Mouse (Mus musculus): ENCODE data around the gene Ripply3. TPM values are rescaled to one million over a fixed set of nuclear protein-coding genes. Genes with fewer than 3 reads are reported as not detected.
"Not testable (repeated sequence)": the region's sequence is repeated elsewhere in the genome, so short reads cannot be mapped to it uniquely, and the experiment has no call there.

Ripply3 gene
- polyA plus RNA-seq, 1 experiment from 2014 or later = 2.8 TPM

- WGBS = 82% methylated on average over 5 of the region's 5 CpGs
- H3K4me1 ChIP-seq = peaks cover 12% of the 10 kb centered on the region
- H3K4me3 ChIP-seq = no peak overlapping the region
- H3K9me3 ChIP-seq (replicated peaks) = no peaks in the 10 kb centered on the region
- no peak overlapping the region for H3K4me2 ChIP-seq
- no peaks in the 10 kb centered on the region for H3K27me3 ChIP-seq
- no peak overlapping the region for H3K9ac ChIP-seq
- H3K27ac ChIP-seq = no peak overlapping the region
- ATAC-seq = no peak
- H3K36me3 ChIP-seq (ENCODE audit: poor library complexity, severe bottlenecking) = no peaks in the 10 kb centered on the region
Measured at GRCm38 (mm10) chr16:94317752-94318151, 10.5 kb upstream of the Ripply3 start.

GRCm38 (mm10) chr16:94320223-94320622, 8.0 kb upstream of the Ripply3 start:
- Histone ChIP-seq H3K9me3 (replicated peaks) (no peaks in the 10 kb centered on the region), H3K9ac (no peak overlapping the region), H3K4me3 (no peak overlapping the region), H3K27ac (no peak overlapping the region), H3K36me3 (ENCODE audit: poor library complexity, severe bottlenecking) (no peaks in the 10 kb centered on the region), H3K27me3 (no peaks in the 10 kb centered on the region; the same call in 1 of the 2 replicates), H3K4me2 (no peak overlapping the region), H3K4me1 (no peaks in the 10 kb centered on the region)
- no peak for ATAC-seq
- 85% methylated on average over 5 of the region's 5 CpGs for WGBS

- H3K9me3 ChIP-seq (replicated peaks) = no peaks in the 10 kb centered on the region
Measured at GRCm38 (mm10) chr16:94323681-94324080, 4.5 kb upstream of the Ripply3 start.

GRCm38 (mm10) chr16:94326008-94326407, 2.2 kb upstream of the Ripply3 start:
- Histone ChIP-seq H3K4me2 (no peak overlapping the region), H3K9ac (no peak overlapping the region), H3K27me3 (peaks cover 42% of the 10 kb centered on the region), H3K27ac (no peak overlapping the region), H3K4me3 (no peak overlapping the region), H3K9me3 (replicated peaks) (no peaks in the 10 kb centered on the region), H3K36me3 (ENCODE audit: poor library complexity, severe bottlenecking) (no peaks in the 10 kb centered on the region), H3K4me1 (peaks cover 33% of the 10 kb centered on the region)
- ATAC-seq = no peak
- WGBS = 95% methylated on average over 3 of the region's 3 CpGs

More at GRCm38 (mm10) chr16:94323681-94324080, 4.5 kb upstream of the Ripply3 start:
- Histone ChIP-seq H3K4me1 (peaks cover 11% of the 10 kb centered on the region), H3K4me3 (no peak overlapping the region), H3K27me3 (peaks cover 32% of the 10 kb centered on the region), H3K4me2 (no peak overlapping the region), H3K9ac (no peak overlapping the region), H3K27ac (no peak overlapping the region), H3K36me3 (ENCODE audit: poor library complexity, severe bottlenecking) (no peaks in the 10 kb centered on the region)
- WGBS = 78% methylated on average over 5 of the region's 5 CpGs
- no peak for ATAC-seq

GRCm38 (mm10) chr16:94328881-94329867, 954 bp downstream of the Ripply3 start:
- Histone ChIP-seq H3K27ac (no peak overlapping the region), H3K4me1 (peaks cover 33% of the 10 kb centered on the region), H3K27me3 (peaks cover 42% of the 10 kb centered on the region), H3K9ac (0 out of 2 replicates have a peak overlapping the region, but pooled peaks have one; percentile 51), H3K4me2 (peak overlapping the region; percentile 62), H3K4me3 (peak overlapping the region; percentile 42), H3K9me3 (replicated peaks) (no peaks in the 10 kb centered on the region), H3K36me3 (ENCODE audit: poor library complexity, severe bottlenecking) (no peaks in the 10 kb centered on the region)
- peak; percentile 41; the same call in 1 of the 2 replicates for ATAC-seq
- WGBS = 8% methylated on average over 25 of the region's 25 CpGs

GRCm38 (mm10) chr16:94330429-94330828, 2.2 kb downstream of the Ripply3 start:
- no peak overlapping the region for H3K9ac ChIP-seq
- H3K36me3 ChIP-seq (ENCODE audit: poor library complexity, severe bottlenecking) = no peaks in the 10 kb centered on the region
- WGBS = 33% methylated on average over 5 of the region's 5 CpGs
- H3K9me3 ChIP-seq (replicated peaks) = no peaks in the 10 kb centered on the region
- ATAC-seq = peak; percentile 70
- H3K27me3 ChIP-seq = peaks cover 41% of the 10 kb centered on the region
- no peak overlapping the region for H3K4me2 ChIP-seq
- H3K27ac ChIP-seq = 0 out of 2 replicates have a peak overlapping the region, but pooled peaks have one; percentile 42
- no peak overlapping the region for H3K4me3 ChIP-seq
- peaks cover 33% of the 10 kb centered on the region for H3K4me1 ChIP-seq

GRCm38 (mm10) chr16:94331233-94331885, 3.1 kb downstream of the Ripply3 start:
- Histone ChIP-seq H3K9ac (no peak overlapping the region), H3K4me2 (no peak overlapping the region), H3K4me3 (no peak overlapping the region), H3K9me3 (replicated peaks) (no peaks in the 10 kb centered on the region), H3K27me3 (peaks cover 33% of the 10 kb centered on the region), H3K36me3 (ENCODE audit: poor library complexity, severe bottlenecking) (no peaks in the 10 kb centered on the region), H3K4me1 (peaks cover 33% of the 10 kb centered on the region), H3K27ac (no peak overlapping the region)
- ATAC-seq = no peak
- 82% methylated on average over 9 of the region's 9 CpGs for WGBS

GRCm38 (mm10) chr16:94331886-94332252, 3.6 kb downstream of the Ripply3 start:
- Histone ChIP-seq H3K9me3 (replicated peaks) (no peaks in the 10 kb centered on the region), H3K4me3 (no peak overlapping the region), H3K4me1 (peaks cover 33% of the 10 kb centered on the region), H3K27ac (no peak overlapping the region), H3K4me2 (no peak overlapping the region), H3K36me3 (ENCODE audit: poor library complexity, severe bottlenecking) (no peaks in the 10 kb centered on the region), H3K9ac (no peak overlapping the region), H3K27me3 (peaks cover 28% of the 10 kb centered on the region)
- no peak for ATAC-seq
- 57% methylated on average over 5 of the region's 5 CpGs for WGBS

GRCm38 (mm10) chr16:94335656-94336055, 7.4 kb downstream of the Ripply3 start:
- 34% methylated on average over 5 of the region's 5 CpGs for WGBS
- no peak for ATAC-seq

GRCm38 (mm10) chr16:94339164-94340160, 11.2 kb downstream of the Ripply3 start:
- not testable (repeated sequence) for H3K4me3 ChIP-seq; H3K4me1 ChIP-seq; H3K9ac ChIP-seq; H3K9me3 ChIP-seq (replicated peaks); H3K27ac ChIP-seq; H3K36me3 ChIP-seq (ENCODE audit: poor library complexity, severe bottlenecking); H3K27me3 ChIP-seq; ATAC-seq; H3K4me2 ChIP-seq
- 92% methylated on average over 20 of the region's 22 CpGs for WGBS

More at GRCm38 (mm10) chr16:94335656-94336055, 7.4 kb downstream of the Ripply3 start:
- no peak overlapping the region for H3K4me2 ChIP-seq
- H3K36me3 ChIP-seq (ENCODE audit: poor library complexity, severe bottlenecking) = no peaks in the 10 kb centered on the region
- no peaks in the 10 kb centered on the region for H3K27me3 ChIP-seq
- H3K9ac ChIP-seq = no peak overlapping the region
- peaks cover 3% of the 10 kb centered on the region; the same call in 1 of the 2 replicates for H3K4me1 ChIP-seq
- H3K27ac ChIP-seq = no peak overlapping the region
- H3K9me3 ChIP-seq (replicated peaks) = no peaks in the 10 kb centered on the region
- H3K4me3 ChIP-seq = no peak overlapping the region

- H3K9me3 ChIP-seq (replicated peaks) = no peaks in the 10 kb centered on the region
- ATAC-seq = no peak
- no peak overlapping the region for H3K9ac ChIP-seq
- no peak overlapping the region for H3K4me2 ChIP-seq
- no peak overlapping the region for H3K27ac ChIP-seq
- no peak overlapping the region for H3K4me3 ChIP-seq
- peaks cover 9% of the 10 kb centered on the region; the same call in 1 of the 2 replicates for H3K4me1 ChIP-seq
- no peaks in the 10 kb centered on the region for H3K27me3 ChIP-seq
- 84% methylated on average over 1 of the region's 1 CpGs for WGBS
- no peaks in the 10 kb centered on the region for H3K36me3 ChIP-seq (ENCODE audit: poor library complexity, severe bottlenecking)
Measured at GRCm38 (mm10) chr16:94345733-94346132, 17.5 kb downstream of the Ripply3 start.

All from forebrain, embryonic 13.5 days (tissue).